9 mouse cellular contexts compared by ENCODE assay signal in genomic region chr1:78216509-78217141, GRCm38 (mm10). TPM values are rescaled to one million over a fixed set of nuclear protein-coding genes. Genes with fewer than 3 reads are reported as not detected.
DNase-seq lines count a peak whose midpoint lies in the region; ATAC-seq and TF ChIP-seq lines count a peak whose summit lies in the region.
"Had no signal": no experiment of that assay in that cellular context is flagged by ENCODE, and none has a peak within 500 bp of the region (broad histone marks: within the 10 kb centered on the region; RNA-seq: fewer than 3 reads in every experiment).

No protein-coding gene starts in this region.

- TF ChIP-seq EP300 in liver, postnatal 0 days (IDR thresholded peaks at IDR 0.05; ENCODE audit: low read depth), result no peak

- DNase-seq in heart, adult 8-10 months (ENCODE audit: low spot score), result no peak
- peak; percentile 42 for DNase-seq in R1 (ENCODE audit: low read depth, low spot score)
- DNase-seq in liver, postnatal 0 days, result no peak
- no peak for DNase-seq in urinary bladder, adult 2 months (ENCODE audit: low spot score)
- no peak for DNase-seq in right cerebral cortex, postnatal 25 days
- DNase-seq in cerebellum, adult 11 months, result no peak

- no peak for ATAC-seq in heart, embryonic 12.5 days (ENCODE audit: insufficient number of reproducible peaks, low FRiP score)
- 0 out of 2 replicates have a peak, but pooled peaks have one; percentile 22 for ATAC-seq in granulocyte monocyte progenitor cell, adult 5-6 weeks (replicated peaks; ENCODE audit: poor library complexity, severe bottlenecking)
- ATAC-seq in liver, postnatal 0 days, result no peak

- under 1% methylated on average over 69 of the region's 79 CpGs for WGBS in heart, embryonic 12.5 days
- WGBS in liver, postnatal 0 days (ENCODE audit: insufficient replicate concordance), result under 1% methylated on average over 50 of the region's 79 CpGs

- H3K9me3 ChIP-seq in heart, embryonic 12.5 days (replicated peaks), result no peaks in the 10 kb centered on the region
- no peaks in the 10 kb centered on the region for H3K9me3 ChIP-seq in liver, postnatal 0 days (ENCODE audit: low read length)

- H3K4me3 ChIP-seq in heart, embryonic 12.5 days, result peak overlapping the region; percentile 67
- H3K4me3 ChIP-seq in liver, postnatal 0 days (ENCODE audit: low read depth, low read length), result peak overlapping the region; percentile 41

- peak overlapping the region; percentile 99 for H3K4me2 ChIP-seq in heart, embryonic 12.5 days
- peak overlapping the region; percentile 71 for H3K4me2 ChIP-seq in liver, postnatal 0 days (ENCODE audit: low read depth, low read length)

- H3K27me3 ChIP-seq in heart, embryonic 12.5 days (replicated peaks), result peaks cover 95% of the 10 kb centered on the region
- peaks cover 79% of the 10 kb centered on the region for H3K27me3 ChIP-seq in liver, postnatal 0 days (ENCODE audit: insufficient read depth, low read length)

- peak overlapping the region; percentile 69 for H3K9ac ChIP-seq in heart, embryonic 12.5 days
- H3K9ac ChIP-seq in liver, postnatal 0 days (replicated peaks), result no peak overlapping the region

- TF ChIP-seq CTCF in liver, postnatal 0 days (IDR thresholded peaks at IDR 0.05; ENCODE audit: low read depth), result no peak

- H3K4me1 ChIP-seq in heart, embryonic 12.5 days (replicated peaks), result peaks cover 19% of the 10 kb centered on the region
- H3K4me1 ChIP-seq in liver, postnatal 0 days (ENCODE audit: insufficient read depth), result peaks cover 7% of the 10 kb centered on the region; the same call in 1 of the 2 replicates

- H3K36me3 ChIP-seq in heart, embryonic 12.5 days, result no peaks in the 10 kb centered on the region
- no peaks in the 10 kb centered on the region for H3K36me3 ChIP-seq in liver, postnatal 0 days (replicated peaks; ENCODE audit: insufficient read depth, low read length)

- no peak overlapping the region for H3K27ac ChIP-seq in heart, embryonic 12.5 days (ENCODE audit: poor library complexity, severe bottlenecking)
- H3K27ac ChIP-seq in liver, postnatal 0 days (ENCODE audit: low read depth), result no peak overlapping the region

RNA-seq across cellular contexts. Expression of gene Pax3, which starts 19.7 kb away (rescaled TPM):
- polyA plus RNA-seq in heart, embryonic 12.5 days (2016; fragmentation: Nextera tagmentation; extraction: Ambion mirVana), result 0.10 and 0.12 TPM in 2 replicates
- total RNA-seq in heart, adult 8-10 months (2022), result not detected
- total RNA-seq in granulocyte monocyte progenitor cell, adult 5-6 weeks (2014; fragmentation: Nextera tagmentation), result not detected in 2 replicates
- total RNA-seq in granulocyte monocyte progenitor cell, adult 5-6 weeks (2017), result not detected in 2 replicates
- polyA plus RNA-seq in liver, postnatal 0 days (2015; fragmentation: Nextera tagmentation; extraction: Ambion mirVana), result not detected in 2 replicates
- polyA plus RNA-seq in urinary bladder, adult 2 months (2012; rRNA removed), result not detected in 2 replicates
- total RNA-seq: liver, adult 2 months had no signal
- polyA plus RNA-seq: liver, adult 2 months had no signal
